Mouse (Mus musculus): ENCODE measurements at regions not wholly inside any gene's neighbourhood (a gene's known extent, or its start where the extent isn't known, plus 50 kb on each side); places are given as distances from the start of the nearest gene placed in this dataset.

GRCm38 (mm10) chr13:29079841-29080240 is 126.3 kb upstream of the Sox4 start:
- H3K36me3 ChIP-seq: no peaks in the 10 kb centered on the region
- no peaks in the 10 kb centered on the region for H3K9me3 ChIP-seq (replicated peaks)
- no peak overlapping the region for H3K9ac ChIP-seq
- no peak overlapping the region for H3K27ac ChIP-seq (replicated peaks)
- WGBS: 94% methylated on average over 10 of the region's 10 CpGs
- H3K27me3 ChIP-seq: no peaks in the 10 kb centered on the region
- peaks cover 3% of the 10 kb centered on the region; the same call in 1 of the 2 replicates for H3K4me1 ChIP-seq
- H3K4me2 ChIP-seq (replicated peaks): no peak overlapping the region
- no peak overlapping the region for H3K4me3 ChIP-seq (replicated peaks)
- no peak for ATAC-seq (ENCODE audit: insufficient number of reproducible peaks, low FRiP score, low TSS enrichment, low read depth)

- Histone ChIP-seq H3K27ac (replicated peaks) (no peak overlapping the region), H3K4me1 (peaks cover 3% of the 10 kb centered on the region; the same call in 1 of the 2 replicates), H3K4me2 (replicated peaks) (no peak overlapping the region), H3K4me3 (replicated peaks) (no peak overlapping the region), H3K9me3 (replicated peaks) (no peaks in the 10 kb centered on the region), H3K9ac (no peak overlapping the region), H3K36me3 (no peaks in the 10 kb centered on the region), H3K27me3 (no peaks in the 10 kb centered on the region)
- WGBS: 81% methylated on average over 2 of the region's 2 CpGs
- no peak for ATAC-seq (ENCODE audit: insufficient number of reproducible peaks, low FRiP score, low TSS enrichment, low read depth)
These were observed 120.1 kb upstream of the Sox4 start for GRCm38 (mm10) chr13:29073630-29074029.

GRCm38 (mm10) chr13:29063924-29064323 is 110.4 kb upstream of the Sox4 start:
- no peak; the same call in 1 of the 2 replicates for ATAC-seq (ENCODE audit: insufficient number of reproducible peaks, low FRiP score, low TSS enrichment, low read depth)
- Histone ChIP-seq H3K9me3 (replicated peaks) (no peaks in the 10 kb centered on the region), H3K27me3 (no peaks in the 10 kb centered on the region), H3K4me1 (peaks cover 14% of the 10 kb centered on the region; the same call in 1 of the 2 replicates), H3K4me3 (replicated peaks) (no peak overlapping the region), H3K27ac (replicated peaks) (peak overlapping the region; percentile 73), H3K36me3 (no peaks in the 10 kb centered on the region), H3K9ac (no peak overlapping the region), H3K4me2 (replicated peaks) (no peak overlapping the region)
- 30% methylated on average over 5 of the region's 5 CpGs for WGBS

GRCm38 (mm10) chr13:29058685-29059084 is 105.2 kb upstream of the Sox4 start:
- Histone ChIP-seq H3K4me3 (replicated peaks) (no peak overlapping the region), H3K4me1 (peaks cover 11% of the 10 kb centered on the region; the same call in 1 of the 2 replicates), H3K4me2 (replicated peaks) (no peak overlapping the region), H3K27ac (replicated peaks) (no peak overlapping the region), H3K27me3 (no peaks in the 10 kb centered on the region), H3K9ac (no peak overlapping the region), H3K36me3 (no peaks in the 10 kb centered on the region), H3K9me3 (replicated peaks) (no peaks in the 10 kb centered on the region)
- ATAC-seq (ENCODE audit: insufficient number of reproducible peaks, low FRiP score, low TSS enrichment, low read depth): no peak
- 61% methylated on average over 5 of the region's 5 CpGs for WGBS

- no peak for ATAC-seq (ENCODE audit: insufficient number of reproducible peaks, low FRiP score, low TSS enrichment, low read depth)
These were observed 96.2 kb upstream of the Sox4 start for GRCm38 (mm10) chr13:29049730-29050129.

GRCm38 (mm10) chr13:29048990-29049576 is 95.6 kb upstream of the Sox4 start:
- no peak overlapping the region for H3K9ac ChIP-seq
- H3K4me3 ChIP-seq (replicated peaks): no peak overlapping the region
- no peak overlapping the region for H3K4me2 ChIP-seq (replicated peaks)
- ATAC-seq (ENCODE audit: insufficient number of reproducible peaks, low FRiP score, low TSS enrichment, low read depth): no peak
- no peaks in the 10 kb centered on the region for H3K27me3 ChIP-seq
- H3K9me3 ChIP-seq (replicated peaks): no peaks in the 10 kb centered on the region
- H3K4me1 ChIP-seq: no peaks in the 10 kb centered on the region
- H3K27ac ChIP-seq (replicated peaks): no peak overlapping the region
- H3K36me3 ChIP-seq: no peaks in the 10 kb centered on the region
- WGBS: 57% methylated on average over 7 of the region's 7 CpGs

More at GRCm38 (mm10) chr13:29049730-29050129, 96.2 kb upstream of the Sox4 start:
- 49% methylated on average over 4 of the region's 4 CpGs for WGBS
- no peaks in the 10 kb centered on the region for H3K9me3 ChIP-seq (replicated peaks)
- no peaks in the 10 kb centered on the region for H3K36me3 ChIP-seq
- H3K9ac ChIP-seq: no peak overlapping the region
- H3K27me3 ChIP-seq: no peaks in the 10 kb centered on the region
- H3K4me3 ChIP-seq (replicated peaks): no peak overlapping the region
- H3K27ac ChIP-seq (replicated peaks): no peak overlapping the region
- H3K4me2 ChIP-seq (replicated peaks): no peak overlapping the region
- no peaks in the 10 kb centered on the region for H3K4me1 ChIP-seq

- H3K36me3 ChIP-seq: no peaks in the 10 kb centered on the region
- no peak overlapping the region for H3K4me2 ChIP-seq (replicated peaks)
- no peaks in the 10 kb centered on the region for H3K9me3 ChIP-seq (replicated peaks)
- no peaks in the 10 kb centered on the region for H3K27me3 ChIP-seq
- no peak overlapping the region for H3K27ac ChIP-seq (replicated peaks)
- no peak overlapping the region for H3K4me3 ChIP-seq (replicated peaks)
- WGBS: 51% methylated on average over 4 of the region's 4 CpGs
- no peaks in the 10 kb centered on the region for H3K4me1 ChIP-seq
- no peak for ATAC-seq (ENCODE audit: insufficient number of reproducible peaks, low FRiP score, low TSS enrichment, low read depth)
- no peak overlapping the region for H3K9ac ChIP-seq
These were observed 91.1 kb upstream of the Sox4 start for GRCm38 (mm10) chr13:29044655-29045054.

- Histone ChIP-seq H3K9ac (no peak overlapping the region), H3K4me1 (no peaks in the 10 kb centered on the region), H3K27me3 (no peaks in the 10 kb centered on the region), H3K9me3 (replicated peaks) (no peaks in the 10 kb centered on the region), H3K27ac (replicated peaks) (no peak overlapping the region), H3K4me3 (replicated peaks) (no peak overlapping the region), H3K4me2 (replicated peaks) (no peak overlapping the region), H3K36me3 (no peaks in the 10 kb centered on the region)
- no peak for ATAC-seq (ENCODE audit: insufficient number of reproducible peaks, low FRiP score, low TSS enrichment, low read depth)
- 31% methylated on average over 5 of the region's 5 CpGs for WGBS
These were observed 86.8 kb upstream of the Sox4 start for GRCm38 (mm10) chr13:29040331-29040730.

- H3K9ac ChIP-seq: no peak overlapping the region
- H3K4me3 ChIP-seq (replicated peaks): no peak overlapping the region
- H3K9me3 ChIP-seq (replicated peaks): no peaks in the 10 kb centered on the region
- 49% methylated on average over 4 of the region's 4 CpGs for WGBS
- H3K27me3 ChIP-seq: no peaks in the 10 kb centered on the region
- peaks cover 7% of the 10 kb centered on the region; the same call in 1 of the 2 replicates for H3K4me1 ChIP-seq
- peak; percentile 24; the same call in 1 of the 2 replicates for ATAC-seq (ENCODE audit: insufficient number of reproducible peaks, low FRiP score, low TSS enrichment, low read depth)
- H3K27ac ChIP-seq (replicated peaks): no peak overlapping the region
- no peak overlapping the region for H3K4me2 ChIP-seq (replicated peaks)
- H3K36me3 ChIP-seq: no peaks in the 10 kb centered on the region
These were observed 81.4 kb upstream of the Sox4 start for GRCm38 (mm10) chr13:29034904-29035303.

GRCm38 (mm10) chr13:29034444-29034843 is 80.9 kb upstream of the Sox4 start:
- ATAC-seq (ENCODE audit: insufficient number of reproducible peaks, low FRiP score, low TSS enrichment, low read depth): peak; percentile 80
- Histone ChIP-seq H3K9me3 (replicated peaks) (no peaks in the 10 kb centered on the region), H3K27ac (replicated peaks) (no peak overlapping the region), H3K4me2 (replicated peaks) (no peak overlapping the region), H3K9ac (no peak overlapping the region), H3K4me1 (peaks cover 7% of the 10 kb centered on the region; the same call in 1 of the 2 replicates), H3K36me3 (no peaks in the 10 kb centered on the region), H3K4me3 (replicated peaks) (no peak overlapping the region), H3K27me3 (no peaks in the 10 kb centered on the region)
- WGBS: 40% methylated on average over 8 of the region's 8 CpGs

- Histone ChIP-seq H3K9ac (no peak overlapping the region), H3K27me3 (no peaks in the 10 kb centered on the region), H3K9me3 (replicated peaks) (no peaks in the 10 kb centered on the region), H3K4me1 (no peaks in the 10 kb centered on the region), H3K4me3 (replicated peaks) (no peak overlapping the region), H3K36me3 (no peaks in the 10 kb centered on the region), H3K27ac (replicated peaks) (no peak overlapping the region), H3K4me2 (replicated peaks) (no peak overlapping the region)
- no peak for ATAC-seq (ENCODE audit: insufficient number of reproducible peaks, low FRiP score, low TSS enrichment, low read depth)
- whole genome bisulfite sequencing: 95% methylated on average over 10 of the region's 10 CpGs
These were observed 73.6 kb upstream of the Sox4 start for GRCm38 (mm10) chr13:29027146-29027545.

- H3K27ac ChIP-seq (replicated peaks): no peak overlapping the region
- no peak overlapping the region for H3K9ac ChIP-seq
- H3K27me3 ChIP-seq: no peaks in the 10 kb centered on the region
- H3K4me3 ChIP-seq (replicated peaks): no peak overlapping the region
- H3K4me1 ChIP-seq: no peaks in the 10 kb centered on the region
- H3K9me3 ChIP-seq (replicated peaks): no peaks in the 10 kb centered on the region
- no peaks in the 10 kb centered on the region for H3K36me3 ChIP-seq
- ATAC-seq (ENCODE audit: insufficient number of reproducible peaks, low FRiP score, low TSS enrichment, low read depth): no peak
- WGBS: 97% methylated on average over 1 of the region's 1 CpGs
- no peak overlapping the region for H3K4me2 ChIP-seq (replicated peaks)
These were observed 70.0 kb upstream of the Sox4 start for GRCm38 (mm10) chr13:29023486-29023885.
